Mouse (Mus musculus): Measurements from ENCODE around the gene Dnmt3l.

Dnmt3l gene

GRCm38 (mm10) chr10:78042697-78043405, 1.1 kb downstream of the Dnmt3l start:
- Histone ChIP-seq H3K9me3 (ENCODE audit: low read length) (no peaks in the 10 kb centered on the region), H3K27me3 (ENCODE audit: insufficient read depth, low read length) (0 out of 2 replicates have a peak, but pooled peaks cover 3% of the 10 kb centered on the region), H3K36me3 (ENCODE audit: insufficient read depth, low read length) (peaks cover 22% of the 10 kb centered on the region), H3K4me1 (replicated peaks; ENCODE audit: low read depth, low read length) (peaks cover 92% of the 10 kb centered on the region), H3K4me3 (replicated peaks; ENCODE audit: low read length) (peak overlapping the region; percentile 76)
- no peak for TF ChIP-seq POU5F1 (IDR thresholded peaks at IDR 0.05; ENCODE audit: borderline replicate concordance, low read length)
- no peak for TF ChIP-seq NANOG (IDR thresholded peaks at IDR 0.05; ENCODE audit: borderline replicate concordance, low read length)
- no peak for TF ChIP-seq CTCF (conservative IDR thresholded peaks at IDR 0.05; ENCODE audit: low read length)

GRCm38 (mm10) chr10:78043406-78043836, 1.7 kb downstream of the Dnmt3l start, which contains the start of gene Aire:
Gene Aire (minus strand): TSS chr10:78043610.
- peak within 1 kb of the TSS; percentile 76 for H3K4me3 ChIP-seq (replicated peaks; ENCODE audit: low read length)
- H3K36me3 ChIP-seq (ENCODE audit: insufficient read depth, low read length) = peaks cover 22% of the 10 kb centered on the region
- peaks cover 94% of the 10 kb centered on the region for H3K4me1 ChIP-seq (replicated peaks; ENCODE audit: low read depth, low read length)
- no peaks in the 10 kb centered on the region for H3K9me3 ChIP-seq (ENCODE audit: low read length)
- H3K27me3 ChIP-seq (ENCODE audit: insufficient read depth, low read length) = 0 out of 2 replicates have a peak, but pooled peaks cover 3% of the 10 kb centered on the region
- TF ChIP-seq POU5F1 (IDR thresholded peaks at IDR 0.05; ENCODE audit: borderline replicate concordance, low read length) (no peak), CTCF (conservative IDR thresholded peaks at IDR 0.05; ENCODE audit: low read length) (peak; percentile 53)

DNA sequence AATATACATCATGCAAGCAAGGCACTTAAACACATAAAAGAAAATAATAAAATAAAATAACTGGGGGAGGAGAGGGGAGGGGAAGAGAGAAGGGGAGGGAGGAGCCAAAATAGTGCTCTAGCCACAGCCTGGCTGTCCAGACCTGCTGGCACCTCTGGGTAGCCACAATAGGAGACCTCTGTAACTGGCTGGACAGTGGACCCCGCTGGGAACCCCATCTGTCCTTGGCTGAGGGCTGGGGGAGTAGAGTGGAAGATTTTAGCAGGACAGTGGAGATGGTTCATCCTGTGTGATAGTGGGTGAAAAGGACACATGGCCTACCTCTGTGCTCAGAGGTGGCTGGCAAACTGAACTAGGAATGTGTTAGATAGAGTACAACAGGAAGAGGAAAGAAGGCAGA, 2.8 kb downstream of the Dnmt3l start:
- no peak overlapping the region for H3K4me3 ChIP-seq (replicated peaks; ENCODE audit: low read length)
- TF ChIP-seq CTCF (conservative IDR thresholded peaks at IDR 0.05; ENCODE audit: low read length) (no peak), POU5F1 (IDR thresholded peaks at IDR 0.05; ENCODE audit: borderline replicate concordance, low read length) (no peak), NANOG (IDR thresholded peaks at IDR 0.05; ENCODE audit: borderline replicate concordance, low read length) (no peak)
- H3K4me1 ChIP-seq (replicated peaks; ENCODE audit: low read depth, low read length) = peaks cover 92% of the 10 kb centered on the region
- H3K9me3 ChIP-seq (ENCODE audit: low read length) = no peaks in the 10 kb centered on the region
- H3K36me3 ChIP-seq (ENCODE audit: insufficient read depth, low read length) = peaks cover 19% of the 10 kb centered on the region
- H3K27me3 ChIP-seq (ENCODE audit: insufficient read depth, low read length) = 0 out of 2 replicates have a peak, but pooled peaks cover 3% of the 10 kb centered on the region

- Histone ChIP-seq H3K27me3 (ENCODE audit: insufficient read depth, low read length) (0 out of 2 replicates have a peak, but pooled peaks cover 3% of the 10 kb centered on the region), H3K4me1 (replicated peaks; ENCODE audit: low read depth, low read length) (peaks cover 91% of the 10 kb centered on the region), H3K4me3 (replicated peaks; ENCODE audit: low read length) (no peak overlapping the region), H3K9me3 (ENCODE audit: low read length) (no peaks in the 10 kb centered on the region), H3K36me3 (ENCODE audit: insufficient read depth, low read length) (peaks cover 18% of the 10 kb centered on the region)
- TF ChIP-seq NANOG (IDR thresholded peaks at IDR 0.05; ENCODE audit: borderline replicate concordance, low read length) (no peak), POU5F1 (IDR thresholded peaks at IDR 0.05; ENCODE audit: borderline replicate concordance, low read length) (no peak), CTCF (conservative IDR thresholded peaks at IDR 0.05; ENCODE audit: low read length) (no peak)
Measured at GRCm38 (mm10) chr10:78046388-78046787, 4.6 kb downstream of the Dnmt3l start.

DNA sequence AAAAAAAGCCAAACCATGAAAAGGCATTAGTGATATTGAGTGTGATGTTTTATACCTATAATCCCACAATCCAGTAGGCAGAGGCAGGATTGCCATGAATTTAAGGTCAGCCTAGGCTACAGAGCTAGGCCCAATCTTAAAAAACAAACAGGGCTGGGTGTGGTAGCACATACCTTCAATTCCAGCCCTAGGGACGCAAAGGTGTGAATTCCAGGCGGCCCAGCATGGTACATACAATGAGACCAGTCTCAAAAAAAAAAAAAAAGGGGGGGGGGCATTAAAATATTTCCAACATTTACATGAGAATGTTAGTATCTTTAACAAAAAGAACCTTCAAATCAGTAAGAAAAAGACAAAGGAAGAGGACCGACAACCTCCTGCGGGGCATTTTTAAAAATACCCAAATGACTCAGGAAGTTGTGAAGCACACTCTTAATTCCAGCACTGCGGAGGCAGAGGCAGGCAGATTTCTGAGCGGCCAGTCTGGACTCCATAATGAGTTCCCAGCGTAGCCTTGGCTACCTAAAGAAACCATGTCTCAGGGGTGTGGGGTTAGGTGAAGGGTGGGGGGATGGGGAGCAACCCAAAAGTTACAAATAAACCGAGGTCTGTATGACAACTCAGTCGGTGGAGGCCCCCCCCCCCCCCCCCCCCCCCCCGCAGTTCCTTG, 6.4 kb downstream of the Dnmt3l start:
- no peak; the same call in 1 of the 2 replicates for TF ChIP-seq POU5F1 (IDR thresholded peaks at IDR 0.05; ENCODE audit: borderline replicate concordance, low read length)
- no peak for TF ChIP-seq CTCF (conservative IDR thresholded peaks at IDR 0.05; ENCODE audit: low read length)
- Histone ChIP-seq H3K27me3 (ENCODE audit: insufficient read depth, low read length) (no peaks in the 10 kb centered on the region), H3K4me3 (replicated peaks; ENCODE audit: low read length) (no peak overlapping the region), H3K36me3 (ENCODE audit: insufficient read depth, low read length) (peaks cover 33% of the 10 kb centered on the region), H3K9me3 (ENCODE audit: low read length) (no peaks in the 10 kb centered on the region), H3K4me1 (replicated peaks; ENCODE audit: low read depth, low read length) (peaks cover 91% of the 10 kb centered on the region)

GRCm38 (mm10) chr10:78049519-78050035, 7.8 kb downstream of the Dnmt3l start:
- Histone ChIP-seq H3K27me3 (ENCODE audit: insufficient read depth, low read length) (no peaks in the 10 kb centered on the region), H3K36me3 (ENCODE audit: insufficient read depth, low read length) (peaks cover 47% of the 10 kb centered on the region), H3K4me1 (replicated peaks; ENCODE audit: low read depth, low read length) (peaks cover 91% of the 10 kb centered on the region), H3K9me3 (ENCODE audit: low read length) (no peaks in the 10 kb centered on the region), H3K4me3 (replicated peaks; ENCODE audit: low read length) (peak overlapping the region; percentile 84)
- TF ChIP-seq CTCF (conservative IDR thresholded peaks at IDR 0.05; ENCODE audit: low read length) (no peak), POU5F1 (IDR thresholded peaks at IDR 0.05; ENCODE audit: borderline replicate concordance, low read length) (no peak), NANOG (IDR thresholded peaks at IDR 0.05; ENCODE audit: borderline replicate concordance, low read length) (no peak)

- no peaks in the 10 kb centered on the region for H3K27me3 ChIP-seq (ENCODE audit: insufficient read depth, low read length)
- peak overlapping the region; percentile 17; the same call in 1 of the 2 replicates for H3K4me3 ChIP-seq (replicated peaks; ENCODE audit: low read length)
- H3K36me3 ChIP-seq (ENCODE audit: insufficient read depth, low read length) = peaks cover 93% of the 10 kb centered on the region
- peaks cover 81% of the 10 kb centered on the region for H3K4me1 ChIP-seq (replicated peaks; ENCODE audit: low read depth, low read length)
- TF ChIP-seq CTCF (conservative IDR thresholded peaks at IDR 0.05; ENCODE audit: low read length) = no peak
- TF ChIP-seq POU5F1 (IDR thresholded peaks at IDR 0.05; ENCODE audit: borderline replicate concordance, low read length) = no peak
- TF ChIP-seq NANOG (IDR thresholded peaks at IDR 0.05; ENCODE audit: borderline replicate concordance, low read length) = no peak
- H3K9me3 ChIP-seq (ENCODE audit: low read length) = peaks cover 13% of the 10 kb centered on the region; the same call in 1 of the 2 replicates
Measured at GRCm38 (mm10) chr10:78054633-78055565, 13.2 kb downstream of the Dnmt3l start.
